Mouse (Mus musculus): ENCODE data around the gene Tsg101. TPM values are rescaled to one million over a fixed set of nuclear protein-coding genes. Genes with fewer than 3 reads are reported as not detected.

Gene Tsg101
- polyA plus RNA-seq, 1 experiment = 123 TPM

- Histone ChIP-seq H3K4me1 (replicated peaks; ENCODE audit: control insufficient read depth, insufficient read depth, low read length) (peaks cover 4% of the 10 kb centered on the region), H3K4me3 (ENCODE audit: control insufficient read depth, insufficient read depth, low read length) (peak within 1 kb of the TSS; percentile 88), H3K36me3 (ENCODE audit: control insufficient read depth, insufficient read depth, low read length) (peaks cover 11% of the 10 kb centered on the region), H3K27me3 (ENCODE audit: control insufficient read depth, insufficient read depth, low read length) (no peaks in the 10 kb centered on the region; the same call in 1 of the 2 replicates), H3K27ac (ENCODE audit: control insufficient read depth, insufficient read depth, low read length) (no peak within 1 kb of the TSS)
- under 1% methylated on average over 51 of the region's 51 CpGs for WGBS
- TF ChIP-seq CTCF (IDR thresholded peaks at IDR 0.05; ENCODE audit: borderline replicate concordance, control insufficient read depth, extremely low read depth, insufficient read depth, low read length, poor library complexity) = 0 out of 2 replicates have a peak, but pooled peaks have one; percentile 17
- TF ChIP-seq POLR2A (IDR thresholded peaks at IDR 0.05; ENCODE audit: control insufficient read depth, extremely low read depth, insufficient read depth, low read length, poor library complexity) = peak; percentile 43; the same call in 1 of the 2 replicates
- DNase-seq = peak; percentile 88
These were observed 38.3 kb upstream of the Tsg101 start, which contains the start of gene Uevld for GRCm38 (mm10) chr7:46957831-46958691. Gene Uevld, minus strand, starts transcription at chr7:46958527.

GRCm38 (mm10) chr7:46935847-46936246 is 16.1 kb upstream of the Tsg101 start:
- TF ChIP-seq POLR2A (IDR thresholded peaks at IDR 0.05; ENCODE audit: control insufficient read depth, extremely low read depth, insufficient read depth, low read length, poor library complexity) = no peak
- no peak for DNase-seq
- Histone ChIP-seq H3K4me1 (replicated peaks; ENCODE audit: control insufficient read depth, insufficient read depth, low read length) (no peaks in the 10 kb centered on the region), H3K27ac (ENCODE audit: control insufficient read depth, insufficient read depth, low read length) (no peak overlapping the region), H3K36me3 (ENCODE audit: control insufficient read depth, insufficient read depth, low read length) (peaks cover 18% of the 10 kb centered on the region; the same call in 1 of the 2 replicates), H3K4me3 (ENCODE audit: control insufficient read depth, insufficient read depth, low read length) (no peak overlapping the region), H3K27me3 (ENCODE audit: control insufficient read depth, insufficient read depth, low read length) (no peaks in the 10 kb centered on the region)
- WGBS = 49% methylated on average over 4 of the region's 4 CpGs

DNA sequence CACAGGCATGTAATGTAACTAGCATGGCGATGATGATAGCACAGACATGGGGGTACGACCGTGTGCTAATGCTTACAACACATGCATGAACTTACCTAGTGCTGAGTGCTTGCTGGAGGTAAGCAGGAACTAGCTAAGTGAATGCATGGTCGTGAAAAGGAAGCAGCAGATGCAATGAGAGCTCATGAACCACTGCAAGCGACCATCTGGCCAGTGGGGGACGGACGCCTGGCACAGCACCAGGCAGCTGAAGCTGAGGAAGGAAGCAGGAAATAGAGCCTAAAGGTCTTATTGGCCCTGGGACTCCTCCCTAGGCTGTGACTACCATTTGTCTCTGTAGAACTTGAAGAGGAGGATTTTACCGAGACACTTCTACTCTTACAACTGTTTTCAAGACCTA is 15.0 kb upstream of the Tsg101 start:
- H3K27me3 ChIP-seq (ENCODE audit: control insufficient read depth, insufficient read depth, low read length) = no peaks in the 10 kb centered on the region
- no peaks in the 10 kb centered on the region for H3K4me1 ChIP-seq (replicated peaks; ENCODE audit: control insufficient read depth, insufficient read depth, low read length)
- H3K4me3 ChIP-seq (ENCODE audit: control insufficient read depth, insufficient read depth, low read length) = no peak overlapping the region
- 80% methylated on average over 8 of the region's 8 CpGs for WGBS
- TF ChIP-seq POLR2A (IDR thresholded peaks at IDR 0.05; ENCODE audit: control insufficient read depth, extremely low read depth, insufficient read depth, low read length, poor library complexity) (no peak), CTCF (IDR thresholded peaks at IDR 0.05; ENCODE audit: borderline replicate concordance, control insufficient read depth, extremely low read depth, insufficient read depth, low read length, poor library complexity) (no peak)
- DNase-seq = no peak
- H3K27ac ChIP-seq (ENCODE audit: control insufficient read depth, insufficient read depth, low read length) = no peak overlapping the region
- peaks cover 26% of the 10 kb centered on the region; the same call in 1 of the 2 replicates for H3K36me3 ChIP-seq (ENCODE audit: control insufficient read depth, insufficient read depth, low read length)

- no peaks in the 10 kb centered on the region for H3K27me3 ChIP-seq (ENCODE audit: control insufficient read depth, insufficient read depth, low read length)
- 93% methylated on average over 3 of the region's 3 CpGs for WGBS
- H3K4me1 ChIP-seq (replicated peaks; ENCODE audit: control insufficient read depth, insufficient read depth, low read length) = no peaks in the 10 kb centered on the region
- no peak for DNase-seq
- no peak overlapping the region for H3K27ac ChIP-seq (ENCODE audit: control insufficient read depth, insufficient read depth, low read length)
- no peak overlapping the region for H3K4me3 ChIP-seq (ENCODE audit: control insufficient read depth, insufficient read depth, low read length)
- H3K36me3 ChIP-seq (ENCODE audit: control insufficient read depth, insufficient read depth, low read length) = peaks cover 15% of the 10 kb centered on the region; the same call in 1 of the 2 replicates
- TF ChIP-seq POLR2A (IDR thresholded peaks at IDR 0.05; ENCODE audit: control insufficient read depth, extremely low read depth, insufficient read depth, low read length, poor library complexity) = no peak
- no peak for TF ChIP-seq CTCF (IDR thresholded peaks at IDR 0.05; ENCODE audit: borderline replicate concordance, control insufficient read depth, extremely low read depth, insufficient read depth, low read length, poor library complexity)
These were observed 11.6 kb upstream of the Tsg101 start for GRCm38 (mm10) chr7:46931370-46931769.

DNA sequence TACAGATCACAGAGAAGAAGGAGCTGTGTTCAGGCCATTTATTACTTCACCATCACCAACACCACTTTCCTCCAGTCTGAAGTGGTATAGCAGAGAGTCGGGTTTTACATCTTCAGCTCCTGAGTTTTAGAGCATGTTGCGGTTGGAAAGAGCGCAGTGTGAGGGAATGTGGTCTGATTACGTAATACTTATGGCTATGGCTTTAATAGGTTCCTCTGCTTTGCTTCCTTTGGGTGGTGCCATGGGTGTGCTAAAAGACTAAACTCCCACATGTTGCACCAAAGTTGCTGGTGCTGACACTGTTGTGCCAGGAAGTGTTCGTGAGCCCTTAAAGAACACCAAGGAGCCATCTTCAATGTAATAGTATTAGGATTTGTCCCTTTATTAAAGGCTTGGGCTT is 8.5 kb upstream of the Tsg101 start:
- 91% methylated on average over 5 of the region's 5 CpGs for WGBS
- Histone ChIP-seq H3K4me3 (ENCODE audit: control insufficient read depth, insufficient read depth, low read length) (no peak overlapping the region), H3K4me1 (replicated peaks; ENCODE audit: control insufficient read depth, insufficient read depth, low read length) (no peaks in the 10 kb centered on the region)

GRCm38 (mm10) chr7:46922075-46922474 is 2.3 kb upstream of the Tsg101 start:
- H3K27ac ChIP-seq (ENCODE audit: control insufficient read depth, insufficient read depth, low read length) = no peak overlapping the region
- TF ChIP-seq POLR2A (IDR thresholded peaks at IDR 0.05; ENCODE audit: control insufficient read depth, extremely low read depth, insufficient read depth, low read length, poor library complexity) = no peak
- no peak for TF ChIP-seq CTCF (IDR thresholded peaks at IDR 0.05; ENCODE audit: borderline replicate concordance, control insufficient read depth, extremely low read depth, insufficient read depth, low read length, poor library complexity)
- no peaks in the 10 kb centered on the region for H3K27me3 ChIP-seq (ENCODE audit: control insufficient read depth, insufficient read depth, low read length)
- no peak overlapping the region for H3K4me3 ChIP-seq (ENCODE audit: control insufficient read depth, insufficient read depth, low read length)
- no peaks in the 10 kb centered on the region for H3K36me3 ChIP-seq (ENCODE audit: control insufficient read depth, insufficient read depth, low read length)
- peaks cover 4% of the 10 kb centered on the region for H3K4me1 ChIP-seq (replicated peaks; ENCODE audit: control insufficient read depth, insufficient read depth, low read length)
- no peak for DNase-seq
- WGBS = 96% methylated on average over 4 of the region's 4 CpGs

More for the DNA sequence above, 8.5 kb upstream of the Tsg101 start:
- no peaks in the 10 kb centered on the region for H3K27me3 ChIP-seq (ENCODE audit: control insufficient read depth, insufficient read depth, low read length)
- peaks cover 10% of the 10 kb centered on the region; the same call in 1 of the 2 replicates for H3K36me3 ChIP-seq (ENCODE audit: control insufficient read depth, insufficient read depth, low read length)
- H3K27ac ChIP-seq (ENCODE audit: control insufficient read depth, insufficient read depth, low read length) = no peak overlapping the region
- no peak for DNase-seq
- TF ChIP-seq POLR2A (IDR thresholded peaks at IDR 0.05; ENCODE audit: control insufficient read depth, extremely low read depth, insufficient read depth, low read length, poor library complexity) = no peak
- TF ChIP-seq CTCF (IDR thresholded peaks at IDR 0.05; ENCODE audit: borderline replicate concordance, control insufficient read depth, extremely low read depth, insufficient read depth, low read length, poor library complexity) = no peak
